Mouse (Mus musculus) small intestine, adult 2 months (tissue): Measurements from ENCODE around the gene AB124611.

Source experiments
- CTCF ChIP-seq: fragments of 200-500 bp; IDR thresholded peaks from 2 replicates; pipeline ENCODE4 v1.5.1; 2012; ENCODE audit warnings: low read depth, mild to moderate bottlenecking, control low read depth, inconsistent platforms, low read length, moderate library complexity, mixed read lengths; ENCODE audit not compliant: insufficient replicate concordance, insufficient read length; ENCODE audit errors: extremely low read depth
- POLR2A ChIP-seq: fragments of 200-500 bp; IDR thresholded peaks from 2 replicates; pipeline ENCODE4 v1.6.1; 2012; ENCODE audit warnings: low read depth, mild to moderate bottlenecking, control low read depth, inconsistent platforms, low read length, moderate library complexity

GRCm38 (mm10) chr9:21592703-21593121, 66.7 kb downstream of the AB124611 start, which contains the start of the genes Timm29 and Yipf2:
- peak; percentile 62; the same call in 1 of the 2 replicates for TF ChIP-seq POLR2A
- no peak for TF ChIP-seq CTCF
